Mouse (Mus musculus) gastrocnemius, postnatal 14 days (tissue): ENCODE data around the gene Hnrnpdl. TPM values are rescaled to one million over a fixed set of nuclear protein-coding genes. Genes with fewer than 3 reads are reported as not detected.

Experiments used
- DNase-seq: peaks from one replicate; pipeline ENCODE4 v3.0.0; 2021; ENCODE audit warnings: mixed read lengths
- intact Hi-C: fragments of 180-260 bp; cut with DNase I; formaldehyde crosslinking; loops from one replicate; pipeline ENCODE4 v1.15.1; 2025; ENCODE audit warnings: low total_unique reads
- total RNA-seq, 2 experiments: library from RNA; stranded (reverse); gene quantifications; 2 replicates each; pipeline ENCODE4 v1.2.3; 2021

Gene Hnrnpdl
- total RNA-seq, 2 experiments from 2014 or later = 56.1 to 60.2 TPM

GRCm38 (mm10) chr5:100054807-100055547 lies 15.5 kb upstream of the Hnrnpdl start:
- intact Hi-C loops = no loop called here
- DNase-seq = no peak

GRCm38 (mm10) chr5:100052728-100053127 lies 13.3 kb upstream of the Hnrnpdl start:
- no peak for DNase-seq
- intact Hi-C loops = no loop called here

GRCm38 (mm10) chr5:100049904-100050303 lies 10.4 kb upstream of the Hnrnpdl start:
- intact Hi-C loops = no loop called here
- DNase-seq = no peak

- intact Hi-C loops = no loop called here
- DNase-seq = no peak
These were observed 8.4 kb upstream of the Hnrnpdl start for GRCm38 (mm10) chr5:100047871-100048270.

- intact Hi-C loops = no loop called here
- no peak for DNase-seq
These were observed 7.7 kb upstream of the Hnrnpdl start for GRCm38 (mm10) chr5:100047143-100047640.

- intact Hi-C loops = no loop called here
- DNase-seq = no peak
These were observed 6.6 kb upstream of the Hnrnpdl start for GRCm38 (mm10) chr5:100046096-100046495.

GRCm38 (mm10) chr5:100044621-100045020 lies 5.2 kb upstream of the Hnrnpdl start:
- intact Hi-C loops = no loop called here
- no peak for DNase-seq

GRCm38 (mm10) chr5:100044030-100044429 lies 4.6 kb upstream of the Hnrnpdl start:
- no peak for DNase-seq
- intact Hi-C loops = no loop called here

- no peak for DNase-seq
- intact Hi-C loops = no loop called here
These were observed 3.9 kb upstream of the Hnrnpdl start for GRCm38 (mm10) chr5:100043361-100043760.

- no peak for DNase-seq
- intact Hi-C loops = no loop called here
These were observed 3.0 kb upstream of the Hnrnpdl start for GRCm38 (mm10) chr5:100042467-100042866.

GRCm38 (mm10) chr5:100041272-100041671 lies 1.8 kb upstream of the Hnrnpdl start:
- intact Hi-C loops = no loop called here

GRCm38 (mm10) chr5:100040281-100040784 lies 869 bp upstream of the Hnrnpdl start:
- intact Hi-C loops = no loop called here
- DNase-seq = no peak

More at GRCm38 (mm10) chr5:100041272-100041671, 1.8 kb upstream of the Hnrnpdl start:
- DNase-seq = no peak

- intact Hi-C loops = no loop called here
- DNase-seq = peak; percentile 97
These were observed 506 bp downstream of the Hnrnpdl start for GRCm38 (mm10) chr5:100038714-100039601.

GRCm38 (mm10) chr5:100037965-100038713 lies 1.3 kb downstream of the Hnrnpdl start:
- peak; percentile 94 for DNase-seq
- intact Hi-C loops = no loop called here

- DNase-seq = no peak
- intact Hi-C loops = no loop called here
These were observed 2.8 kb downstream of the Hnrnpdl start for GRCm38 (mm10) chr5:100036681-100037080.

- intact Hi-C loops = no loop called here
- DNase-seq = no peak
These were observed 3.5 kb downstream of the Hnrnpdl start for GRCm38 (mm10) chr5:100035950-100036349.

- no peak for DNase-seq
- intact Hi-C loops = loop anchor here (5.0 kb wide), 1 partner anchor 50 kb away; no protein-coding TSS in a partner anchor
These were observed 6.8 kb downstream of the Hnrnpdl start for GRCm38 (mm10) chr5:100032646-100033045.

- DNase-seq = no peak
- intact Hi-C loops = loop anchor here (5.0 kb wide), 1 partner anchor 50 kb away; no protein-coding TSS in a partner anchor
These were observed 7.4 kb downstream of the Hnrnpdl start for GRCm38 (mm10) chr5:100032107-100032506.

- intact Hi-C loops = loop anchor here (5.0 kb wide), 1 partner anchor 48 kb away; no protein-coding TSS in a partner anchor
- no peak for DNase-seq
These were observed 9.4 kb downstream of the Hnrnpdl start for GRCm38 (mm10) chr5:100030069-100030468.
